Mouse (Mus musculus) bone marrow macrophage, adult 2 months (primary cell): ENCODE measurements around the gene Gars. TPM values are rescaled to one million over a fixed set of nuclear protein-coding genes. Genes with fewer than 3 reads are reported as not detected.

ENCODE experiments used
- H3K27ac ChIP-seq: 2 replicates; pipeline ENCODE4 v1.5.1; 2012; ENCODE audit warnings: low read depth, low read length; ENCODE audit not compliant: insufficient read depth
- H3K4me1 ChIP-seq: 2 replicates; pipeline ENCODE4 v1.6.1; 2012; ENCODE audit warnings: low read length; ENCODE audit not compliant: control insufficient read depth, insufficient read depth
- H3K4me3 ChIP-seq: 2 replicates; pipeline ENCODE4 v1.5.1; 2012; ENCODE audit warnings: mild to moderate bottlenecking, low read length, moderate library complexity; ENCODE audit not compliant: insufficient read depth
- CTCF ChIP-seq: IDR thresholded peaks from 2 replicates; pipeline ENCODE4 v1.5.1; 2012; ENCODE audit warnings: low read depth, mild to moderate bottlenecking, low read length, moderate library complexity
- POLR2A ChIP-seq: IDR thresholded peaks from 2 replicates; pipeline ENCODE4 v1.6.1; 2012; ENCODE audit warnings: mild to moderate bottlenecking, low read depth, low read length, borderline replicate concordance
- polyA plus RNA-seq: library from polyadenylated mRNA; stranded (reverse); fragments of >200 nt; gene quantifications from 2 replicates; pipeline ENCODE4 v1.2.4, GENCODE M21; 2012; ENCODE audit not compliant: missing spikeins, insufficient read depth, insufficient read length

Gars gene
- polyA plus RNA-seq, 1 experiment: 49.7 TPM

DNA sequence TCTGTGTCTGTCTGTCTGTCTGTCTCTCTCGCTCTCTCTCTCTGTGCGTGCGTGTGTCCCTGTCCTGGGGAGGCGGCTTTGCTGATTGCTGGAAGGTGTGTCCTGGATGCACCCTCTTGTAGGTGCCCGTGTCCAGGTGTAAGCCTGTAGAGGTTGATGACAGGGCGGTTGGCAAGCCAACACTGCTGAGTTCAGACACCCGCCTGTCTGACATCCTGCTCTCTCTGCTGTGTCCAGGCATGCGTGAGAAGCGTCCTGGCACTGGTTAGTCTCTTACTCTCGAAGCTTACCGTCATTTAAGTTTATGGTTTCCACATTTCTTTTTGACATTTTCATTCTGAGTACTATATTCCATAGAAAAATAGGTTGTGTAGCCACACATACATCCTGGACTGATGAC is 23.5 kb downstream of the Gars start:
- no peak overlapping the region for H3K4me3 ChIP-seq

GRCm38 (mm10) chr6:55062200-55062599 is 24.4 kb downstream of the Gars start:
- H3K27ac ChIP-seq: no peak overlapping the region
- TF ChIP-seq POLR2A: no peak
- TF ChIP-seq CTCF: no peak
- H3K4me1 ChIP-seq: 0 out of 2 replicates have a peak, but pooled peaks cover 5% of the 10 kb centered on the region
- H3K4me3 ChIP-seq: no peak overlapping the region

More for the DNA sequence above, 23.5 kb downstream of the Gars start:
- H3K4me1 ChIP-seq: peaks cover 10% of the 10 kb centered on the region
- no peak for TF ChIP-seq POLR2A
- no peak for TF ChIP-seq CTCF
- H3K27ac ChIP-seq: no peak overlapping the region

GRCm38 (mm10) chr6:55063793-55064476 is 26.1 kb downstream of the Gars start:
- H3K4me1 ChIP-seq: 0 out of 2 replicates have a peak, but pooled peaks cover 4% of the 10 kb centered on the region
- H3K27ac ChIP-seq: no peak overlapping the region
- TF ChIP-seq CTCF: no peak
- TF ChIP-seq POLR2A: no peak
- H3K4me3 ChIP-seq: no peak overlapping the region

DNA sequence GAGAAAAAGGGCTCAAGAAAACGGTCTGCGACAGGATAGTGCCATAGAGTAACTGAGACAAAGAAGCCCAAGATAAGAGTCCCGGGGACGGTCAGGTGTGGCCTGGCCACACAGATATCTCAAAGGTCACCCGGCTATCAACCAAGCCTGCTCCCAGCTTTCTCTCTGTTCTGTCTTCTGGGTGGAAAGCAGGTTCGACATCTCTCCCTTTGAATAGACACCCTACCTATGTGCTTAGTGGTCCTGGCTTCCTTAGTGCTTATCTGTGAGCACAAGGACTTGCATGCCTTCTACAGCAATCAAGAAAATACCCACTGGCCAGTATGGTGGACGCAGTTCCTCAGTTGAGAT is 26.6 kb downstream of the Gars start:
- Histone ChIP-seq H3K4me1 (no peaks in the 10 kb centered on the region), H3K4me3 (no peak overlapping the region), H3K27ac (no peak overlapping the region)
- TF ChIP-seq CTCF (no peak), POLR2A (no peak)

GRCm38 (mm10) chr6:55065903-55066302 is 28.1 kb downstream of the Gars start:
- no peaks in the 10 kb centered on the region for H3K4me1 ChIP-seq
- TF ChIP-seq CTCF (no peak), POLR2A (no peak)
- no peak overlapping the region for H3K27ac ChIP-seq
- H3K4me3 ChIP-seq: no peak overlapping the region

- TF ChIP-seq POLR2A: no peak
- no peak for TF ChIP-seq CTCF
- no peaks in the 10 kb centered on the region for H3K4me1 ChIP-seq
- no peak overlapping the region for H3K4me3 ChIP-seq
- no peak overlapping the region for H3K27ac ChIP-seq
Measured at GRCm38 (mm10) chr6:55076561-55077255, 38.9 kb downstream of the Gars start.

GRCm38 (mm10) chr6:55081379-55081778 is 43.6 kb downstream of the Gars start:
- H3K4me1 ChIP-seq: no peaks in the 10 kb centered on the region
- TF ChIP-seq CTCF (no peak), POLR2A (no peak)
- no peak overlapping the region for H3K4me3 ChIP-seq
- no peak overlapping the region for H3K27ac ChIP-seq

DNA sequence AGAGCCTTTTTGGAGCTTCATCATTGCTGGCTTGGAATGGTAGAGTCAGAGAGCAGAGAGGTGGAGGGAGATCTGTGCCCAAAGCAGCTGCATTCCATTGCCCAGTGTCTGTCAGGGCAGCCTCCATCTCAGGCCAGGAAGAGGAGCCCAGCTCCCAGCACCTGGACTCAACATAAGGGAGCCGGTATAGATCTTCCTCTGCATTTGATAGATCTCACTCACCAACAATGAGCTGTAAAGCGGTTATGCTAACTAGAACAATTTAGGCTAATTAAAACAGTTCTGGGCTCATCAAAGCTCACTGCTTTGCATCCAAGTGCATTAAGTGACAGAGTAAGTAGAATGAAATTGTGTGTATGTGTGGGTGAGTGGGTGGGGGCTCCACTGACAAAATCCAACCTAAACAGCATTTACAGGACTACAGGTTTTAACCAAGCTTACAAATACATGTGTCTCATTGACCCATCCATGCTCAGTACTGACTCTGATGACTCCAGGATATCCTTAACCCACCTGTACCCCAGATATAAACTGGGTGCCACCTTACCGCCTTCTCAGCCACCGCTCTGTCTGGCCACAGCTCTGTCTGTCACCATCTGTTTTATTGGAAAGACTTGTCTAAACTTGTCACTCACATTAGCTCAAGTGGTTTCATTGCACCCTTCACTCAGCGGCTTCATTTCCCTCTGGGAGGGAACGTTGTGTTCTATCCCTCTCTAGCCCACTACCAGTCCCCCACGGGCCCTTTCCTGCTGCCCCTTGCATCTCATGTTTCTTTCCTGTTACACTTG is 44.6 kb downstream of the Gars start:
- no peak for TF ChIP-seq POLR2A
- no peak for TF ChIP-seq CTCF
- no peak overlapping the region for H3K27ac ChIP-seq
- no peaks in the 10 kb centered on the region for H3K4me1 ChIP-seq
- no peak overlapping the region for H3K4me3 ChIP-seq

- Histone ChIP-seq H3K4me1 (no peaks in the 10 kb centered on the region), H3K4me3 (no peak overlapping the region), H3K27ac (no peak overlapping the region)
- no peak for TF ChIP-seq CTCF
- no peak for TF ChIP-seq POLR2A
Measured at GRCm38 (mm10) chr6:55087355-55087754, 49.5 kb downstream of the Gars start.

DNA sequence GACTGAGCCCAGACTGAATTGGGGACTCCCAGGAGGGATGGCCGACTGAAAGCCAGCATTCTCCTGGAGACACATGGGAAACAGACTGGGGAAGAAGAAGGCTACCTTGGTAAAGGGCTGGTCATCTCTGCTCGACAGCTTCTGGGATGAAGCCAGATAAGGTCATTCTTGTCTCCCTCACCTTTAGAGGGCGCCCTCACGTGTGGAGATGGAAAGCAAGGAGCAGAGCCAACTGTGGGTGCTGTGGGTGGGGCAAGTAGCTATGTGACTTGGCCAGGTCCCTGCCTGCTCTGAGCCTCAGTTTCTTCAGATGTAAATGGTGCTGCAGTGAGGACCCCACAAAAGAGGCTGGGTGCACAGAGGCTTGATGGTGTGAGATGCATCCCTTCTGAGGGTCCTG is 52.8 kb downstream of the Gars start:
- TF ChIP-seq POLR2A (no peak), CTCF (peak; percentile 37; the same call in 1 of the 2 replicates)
- Histone ChIP-seq H3K4me3 (no peak overlapping the region), H3K27ac (no peak overlapping the region), H3K4me1 (no peaks in the 10 kb centered on the region)
